Mouse (Mus musculus) spleen, postnatal 10 days (tissue): ENCODE measurements around the gene Tbc1d15.

Source experiments
- DNase-seq, 2 experiments: peaks; one replicate each; pipeline ENCODE4 v3.0.0; 2021 to 2022; ENCODE audit warnings: low spot score in 2 of 2

Tbc1d15 gene

DNA sequence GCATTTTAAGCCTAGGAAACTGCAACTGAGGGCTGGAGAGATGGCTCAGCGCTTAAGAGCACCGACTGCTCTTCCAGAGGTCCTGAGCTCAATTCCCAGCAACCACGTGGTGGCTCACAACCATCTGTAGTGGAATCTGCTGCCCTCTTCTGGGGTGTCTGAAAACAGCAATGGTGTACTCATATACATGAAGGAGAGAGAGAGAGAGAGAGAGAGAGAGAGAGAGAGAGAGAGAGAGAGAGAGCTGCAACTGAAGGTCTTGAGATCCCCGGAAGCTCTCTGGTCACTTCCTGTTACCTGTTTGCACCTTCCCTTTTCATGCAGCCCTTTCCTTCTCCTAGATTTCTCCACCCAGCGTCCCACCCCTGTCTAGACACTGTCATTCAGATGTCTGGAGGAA, 91.0 kb downstream of the Tbc1d15 start:
- DNase-seq = no peak
